Mouse (Mus musculus): Measurements from ENCODE around the gene Cblc. TPM values are rescaled to one million over a fixed set of nuclear protein-coding genes. Genes with fewer than 3 reads are reported as not detected.

Cblc gene
- total and polyA plus RNA-seq, 2 experiments from 2014 or later: 0.38 to 0.67 TPM

DNA sequence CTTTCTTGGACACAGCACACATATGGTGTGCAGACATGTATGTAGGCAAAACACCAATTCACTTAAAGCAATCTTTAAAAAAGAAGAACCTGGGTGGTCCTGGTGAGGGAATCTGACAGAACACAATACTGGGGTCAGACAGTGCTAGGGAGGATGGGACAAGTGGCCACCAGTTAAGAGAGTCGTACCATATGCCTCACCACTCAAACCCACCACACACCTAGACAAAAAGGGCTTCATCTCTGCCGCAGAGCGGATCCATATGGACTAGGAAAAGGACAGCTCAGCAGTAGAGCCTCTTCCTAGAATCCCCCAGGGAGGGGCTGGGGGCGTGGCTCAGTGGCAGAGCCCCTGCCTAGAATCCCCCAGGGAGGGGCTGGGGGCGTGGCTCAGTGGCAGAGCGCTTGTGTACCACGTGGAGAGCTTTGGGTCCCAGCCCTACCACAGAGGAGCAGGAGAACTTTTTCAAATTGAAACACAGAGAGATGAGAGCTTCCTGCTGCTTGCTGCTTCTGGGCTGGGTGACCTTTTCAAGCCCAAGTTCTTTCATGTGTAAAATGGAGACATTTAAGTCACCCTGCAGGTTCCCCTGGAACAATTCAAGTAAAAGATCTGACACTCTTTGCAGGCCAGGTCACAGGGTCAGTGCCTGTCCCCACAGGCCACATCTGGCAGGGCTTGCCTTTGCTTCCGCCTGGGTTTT, 55.1 kb downstream of the Cblc start:
- DNase-seq: no peak
- no peak for TF ChIP-seq CTCF (IDR thresholded peaks at IDR 0.05; ENCODE audit: low read depth)
- Histone ChIP-seq H3K36me3 (ENCODE audit: insufficient read depth) (peaks cover 30% of the 10 kb centered on the region), H3K4me1 (ENCODE audit: insufficient read depth) (no peaks in the 10 kb centered on the region), H3K9me3 (ENCODE audit: low read length) (no peaks in the 10 kb centered on the region), H3K9ac (no peak overlapping the region), H3K4me3 (ENCODE audit: low read depth, low read length) (no peak overlapping the region), H3K27ac (ENCODE audit: low read depth, low read length) (no peak overlapping the region), H3K27me3 (ENCODE audit: insufficient read depth, low read length) (no peaks in the 10 kb centered on the region), H3K4me2 (ENCODE audit: low read depth) (no peak overlapping the region)
- peak; percentile 49 for ATAC-seq
- WGBS: 23% methylated on average over 8 of the region's 8 CpGs

DNA sequence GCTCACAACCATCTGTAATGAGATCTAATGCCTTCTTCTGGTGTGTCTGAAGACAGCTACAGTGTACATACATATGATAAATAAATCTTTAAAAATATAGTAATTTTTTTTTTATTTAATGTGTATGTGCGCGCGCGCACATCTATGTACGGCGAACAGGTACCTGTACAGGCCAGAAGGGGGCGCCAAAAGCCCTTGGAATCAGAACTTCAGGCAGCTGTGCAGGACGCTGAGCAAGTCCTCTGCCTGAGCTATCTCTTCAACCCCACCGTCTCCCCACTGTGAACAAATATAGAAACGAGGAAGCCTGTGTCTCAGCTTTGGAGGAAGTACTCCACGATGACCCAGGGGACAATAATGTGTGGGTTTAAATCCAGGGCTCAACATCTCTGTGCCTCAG, 56.3 kb downstream of the Cblc start:
- Histone ChIP-seq H3K9ac (no peak overlapping the region), H3K4me1 (ENCODE audit: insufficient read depth) (no peaks in the 10 kb centered on the region), H3K4me2 (ENCODE audit: low read depth) (no peak overlapping the region), H3K27me3 (ENCODE audit: insufficient read depth, low read length) (no peaks in the 10 kb centered on the region), H3K4me3 (ENCODE audit: low read depth, low read length) (no peak overlapping the region), H3K27ac (ENCODE audit: low read depth, low read length) (no peak overlapping the region), H3K36me3 (ENCODE audit: insufficient read depth) (peaks cover 31% of the 10 kb centered on the region), H3K9me3 (ENCODE audit: low read length) (no peaks in the 10 kb centered on the region)
- no peak for DNase-seq
- 0 out of 2 replicates have a peak, but pooled peaks have one; percentile 6 for TF ChIP-seq CTCF (IDR thresholded peaks at IDR 0.05; ENCODE audit: low read depth)
- 93% methylated on average over 11 of the region's 11 CpGs for WGBS
- no peak for ATAC-seq

DNA sequence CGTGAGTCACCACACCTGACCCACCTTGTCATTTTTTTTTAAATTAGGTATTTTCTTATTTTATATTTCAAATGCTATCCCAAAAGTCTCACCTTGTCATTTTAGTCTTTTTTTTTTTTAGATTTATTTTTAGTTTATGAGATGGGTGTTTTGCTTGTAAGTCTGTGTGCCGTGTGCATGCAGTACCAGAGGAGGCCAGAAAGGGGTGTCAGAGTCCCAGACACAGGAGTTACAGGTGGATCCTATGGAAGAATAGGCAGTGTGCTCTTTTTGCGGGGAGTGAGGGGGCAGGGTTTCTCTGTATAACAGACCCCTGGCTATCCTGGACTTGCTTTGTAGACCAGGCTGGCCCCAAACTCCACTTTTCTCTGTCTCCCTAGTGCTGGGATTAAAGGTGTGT, 57.8 kb downstream of the Cblc start:
- Histone ChIP-seq H3K4me1 (ENCODE audit: insufficient read depth) (no peaks in the 10 kb centered on the region), H3K27me3 (ENCODE audit: insufficient read depth, low read length) (no peaks in the 10 kb centered on the region), H3K4me2 (ENCODE audit: low read depth) (no peak overlapping the region), H3K9me3 (ENCODE audit: low read length) (no peaks in the 10 kb centered on the region), H3K4me3 (ENCODE audit: low read depth, low read length) (no peak overlapping the region), H3K36me3 (ENCODE audit: insufficient read depth) (peaks cover 40% of the 10 kb centered on the region), H3K9ac (no peak overlapping the region), H3K27ac (ENCODE audit: low read depth, low read length) (no peak overlapping the region)
- DNase-seq: no peak
- no peak for ATAC-seq
- 87% methylated on average over 3 of the region's 3 CpGs for WGBS
- peak; percentile 44 for TF ChIP-seq CTCF (IDR thresholded peaks at IDR 0.05; ENCODE audit: low read depth)

DNA sequence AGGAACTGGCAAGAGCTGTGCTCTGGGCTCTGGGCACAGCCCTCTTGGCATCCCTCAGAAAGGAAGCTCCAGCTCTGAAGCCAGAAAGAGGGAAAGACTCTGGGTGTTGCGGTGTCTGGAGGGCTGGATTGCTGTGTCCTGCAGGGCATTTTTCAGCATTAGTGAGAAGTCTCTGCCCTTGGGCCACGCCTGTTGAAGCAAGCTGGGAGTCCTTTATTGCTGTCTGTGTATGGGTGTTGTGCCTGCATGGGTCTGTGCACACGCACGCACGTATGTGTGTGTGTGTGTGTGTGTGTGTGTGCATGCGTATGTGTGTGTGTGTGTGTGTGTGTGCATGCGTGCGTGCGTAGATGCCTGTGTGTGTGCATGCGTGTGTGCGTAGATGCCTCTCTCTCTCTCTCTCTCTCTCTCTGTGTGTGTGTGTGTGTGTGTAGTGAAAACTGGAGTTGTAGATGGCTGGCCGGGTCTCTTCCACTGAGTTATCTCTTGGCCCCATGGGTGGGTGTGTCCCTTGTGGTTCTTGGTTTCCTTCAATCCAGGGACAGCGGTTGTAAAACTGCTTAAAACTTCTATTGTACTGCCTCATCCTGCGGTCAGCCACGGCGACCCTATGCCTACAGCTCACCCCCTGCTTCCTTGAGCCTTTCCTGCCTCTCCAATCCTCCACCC, 60.1 kb downstream of the Cblc start:
- 92% methylated on average over 16 of the region's 16 CpGs for WGBS
- no peak for ATAC-seq
- Histone ChIP-seq H3K4me2 (ENCODE audit: low read depth) (no peak overlapping the region), H3K9ac (no peak overlapping the region), H3K27me3 (ENCODE audit: insufficient read depth, low read length) (no peaks in the 10 kb centered on the region), H3K4me3 (ENCODE audit: low read depth, low read length) (no peak overlapping the region), H3K9me3 (ENCODE audit: low read length) (no peaks in the 10 kb centered on the region), H3K36me3 (ENCODE audit: insufficient read depth) (peaks cover 48% of the 10 kb centered on the region), H3K4me1 (ENCODE audit: insufficient read depth) (no peaks in the 10 kb centered on the region), H3K27ac (ENCODE audit: low read depth, low read length) (no peak overlapping the region)
- DNase-seq: no peak
- TF ChIP-seq CTCF (IDR thresholded peaks at IDR 0.05; ENCODE audit: low read depth): no peak

DNA sequence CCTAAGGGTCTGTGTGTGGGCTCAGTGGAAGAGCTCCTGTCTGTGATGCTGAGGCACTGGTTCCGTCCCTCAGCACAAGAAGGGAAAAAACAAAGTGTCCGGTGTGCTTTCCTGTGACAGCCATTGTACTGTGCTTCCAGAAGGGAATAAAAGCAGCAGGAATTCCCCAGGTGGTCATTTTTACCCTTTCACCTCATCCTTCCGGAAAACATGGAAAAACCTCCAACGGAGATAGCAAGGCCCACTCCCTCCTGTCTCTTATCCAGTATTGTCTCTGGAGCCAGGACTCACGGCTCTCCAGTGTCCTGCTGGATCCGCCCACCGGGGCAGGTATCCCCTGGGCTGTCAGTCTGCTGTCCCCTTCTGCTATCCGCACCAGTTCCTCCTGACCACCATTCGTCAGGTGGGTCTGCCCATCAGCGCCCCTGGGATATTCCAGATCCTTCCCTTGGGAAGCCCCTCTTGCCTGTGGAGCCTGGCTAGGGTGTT, 62.4 kb downstream of the Cblc start:
- no peak for ATAC-seq
- WGBS: 87% methylated on average over 10 of the region's 10 CpGs

More for the DNA sequence above, 62.4 kb downstream of the Cblc start:
- Histone ChIP-seq H3K4me2 (ENCODE audit: low read depth) (no peak overlapping the region), H3K4me3 (ENCODE audit: low read depth, low read length) (no peak overlapping the region), H3K27me3 (ENCODE audit: insufficient read depth, low read length) (no peaks in the 10 kb centered on the region), H3K36me3 (ENCODE audit: insufficient read depth) (peaks cover 67% of the 10 kb centered on the region), H3K27ac (ENCODE audit: low read depth, low read length) (no peak overlapping the region), H3K9me3 (ENCODE audit: low read length) (no peaks in the 10 kb centered on the region), H3K9ac (no peak overlapping the region), H3K4me1 (ENCODE audit: insufficient read depth) (no peaks in the 10 kb centered on the region)
- no peak for DNase-seq
- no peak for TF ChIP-seq CTCF (IDR thresholded peaks at IDR 0.05; ENCODE audit: low read depth)

Other genes starting within 250 kb of the Cblc start
- 86.4 and 87.8 TPM in 2 replicates for gene Ppp1r37, start 233.7 kb downstream of the Cblc start, total RNA-seq (2014; rRNA removed)
- gene Ppp1r37, start 233.7 kb downstream of the Cblc start, polyA plus RNA-seq (2015; fragmentation: Nextera tagmentation; extraction: Ambion mirVana): 23.4 and 27.2 TPM in 2 replicates
- gene Zfp296, start 219.5 kb downstream of the Cblc start, total RNA-seq (2014; rRNA removed): 0.31 and 1.2 TPM in 2 replicates
- 0.09 and 0.16 TPM in 2 replicates for gene Zfp296, start 219.5 kb downstream of the Cblc start, polyA plus RNA-seq (2015; fragmentation: Nextera tagmentation; extraction: Ambion mirVana)
- gene Gemin7, start 219.2 kb downstream of the Cblc start, total RNA-seq (2014; rRNA removed): 38.2 and 56.4 TPM in 2 replicates
- 145 and 148 TPM in 2 replicates for gene Gemin7, start 219.2 kb downstream of the Cblc start, polyA plus RNA-seq (2015; fragmentation: Nextera tagmentation; extraction: Ambion mirVana)
- 56.0 and 89.0 TPM in 2 replicates for gene Clasrp, start 192.3 kb downstream of the Cblc start, total RNA-seq (2014; rRNA removed)
- gene Clasrp, start 192.3 kb downstream of the Cblc start, polyA plus RNA-seq (2015; fragmentation: Nextera tagmentation; extraction: Ambion mirVana): 50.1 and 56.8 TPM in 2 replicates
- gene Relb, start 167.4 kb downstream of the Cblc start, total RNA-seq (2014; rRNA removed): 6.5 and 6.9 TPM in 2 replicates
- 4.5 and 5.4 TPM in 2 replicates for gene Relb, start 167.4 kb downstream of the Cblc start, polyA plus RNA-seq (2015; fragmentation: Nextera tagmentation; extraction: Ambion mirVana)
- gene Clptm1, start 131.8 kb downstream of the Cblc start, total RNA-seq (2014; rRNA removed): 93.2 and 109 TPM in 2 replicates
- 111 and 136 TPM in 2 replicates for gene Clptm1, start 131.8 kb downstream of the Cblc start, polyA plus RNA-seq (2015; fragmentation: Nextera tagmentation; extraction: Ambion mirVana)
- 0.86 TPM in 1 of 2 replicates, not detected in the other for gene Apoc2, start 118.9 kb downstream of the Cblc start, total RNA-seq (2014; rRNA removed)
- 0.50 TPM in 1 of 2 replicates, not detected in the other for gene Apoc2, start 118.9 kb downstream of the Cblc start, polyA plus RNA-seq (2015; fragmentation: Nextera tagmentation; extraction: Ambion mirVana)
- gene Gm44805, start 115.4 kb downstream of the Cblc start, total RNA-seq (2014; rRNA removed): not detected in 2 replicates
- not detected in 2 replicates for gene Gm44805, start 115.4 kb downstream of the Cblc start, polyA plus RNA-seq (2015; fragmentation: Nextera tagmentation; extraction: Ambion mirVana)
- gene Apoc4, start 115.3 kb downstream of the Cblc start, total RNA-seq (2014; rRNA removed): not detected in 2 replicates
- not detected in 2 replicates for gene Apoc4, start 115.3 kb downstream of the Cblc start, polyA plus RNA-seq (2015; fragmentation: Nextera tagmentation; extraction: Ambion mirVana)
- gene Apoc1, start 104.1 kb downstream of the Cblc start, total RNA-seq (2014; rRNA removed): 2.1 and 5.3 TPM in 2 replicates
- 3.0 and 5.5 TPM in 2 replicates for gene Apoc1, start 104.1 kb downstream of the Cblc start, polyA plus RNA-seq (2015; fragmentation: Nextera tagmentation; extraction: Ambion mirVana)
- 1,116 and 1,436 TPM in 2 replicates for gene Apoe, start 97.6 kb downstream of the Cblc start, total RNA-seq (2014; rRNA removed)
- 1,283 and 1,495 TPM in 2 replicates for gene Apoe, start 97.6 kb downstream of the Cblc start, polyA plus RNA-seq (2015; fragmentation: Nextera tagmentation; extraction: Ambion mirVana)
- gene Tomm40, start 81.4 kb downstream of the Cblc start, total RNA-seq (2014; rRNA removed): 98.9 and 113 TPM in 2 replicates
- 146 and 147 TPM in 2 replicates for gene Tomm40, start 81.4 kb downstream of the Cblc start, polyA plus RNA-seq (2015; fragmentation: Nextera tagmentation; extraction: Ambion mirVana)
- 44.2 and 44.7 TPM in 2 replicates for gene Nectin2, start 46.3 kb downstream of the Cblc start, total RNA-seq (2014; rRNA removed)
- gene Nectin2, start 46.3 kb downstream of the Cblc start, polyA plus RNA-seq (2015; fragmentation: Nextera tagmentation; extraction: Ambion mirVana): 47.2 and 48.7 TPM in 2 replicates
- 12.2 and 19.5 TPM in 2 replicates for gene Bcam, start 25.8 kb downstream of the Cblc start, total RNA-seq (2014; rRNA removed)
- 10.9 and 12.7 TPM in 2 replicates for gene Bcam, start 25.8 kb downstream of the Cblc start, polyA plus RNA-seq (2015; fragmentation: Nextera tagmentation; extraction: Ambion mirVana)
- gene Bcl3, start 26.0 kb upstream of the Cblc start, total RNA-seq (2014; rRNA removed): 0.43 and 0.77 TPM in 2 replicates
- gene Bcl3, start 26.0 kb upstream of the Cblc start, polyA plus RNA-seq (2015; fragmentation: Nextera tagmentation; extraction: Ambion mirVana): 0.28 and 0.86 TPM in 2 replicates
- 32.4 and 33.3 TPM in 2 replicates for gene Gm19345, start 55.2 kb upstream of the Cblc start, total RNA-seq (2014; rRNA removed)
- gene Gm19345, start 55.2 kb upstream of the Cblc start, polyA plus RNA-seq (2015; fragmentation: Nextera tagmentation; extraction: Ambion mirVana): 14.6 and 16.4 TPM in 2 replicates
- not detected in 2 replicates for gene Ceacam16, start 64.5 kb upstream of the Cblc start, total RNA-seq (2014; rRNA removed)
- gene Ceacam16, start 64.5 kb upstream of the Cblc start, polyA plus RNA-seq (2015; fragmentation: Nextera tagmentation; extraction: Ambion mirVana): 0.53 and 0.84 TPM in 2 replicates
- not detected in 2 replicates for gene Ceacam19, start 91.2 kb upstream of the Cblc start, total RNA-seq (2014; rRNA removed)
- gene Ceacam19, start 91.2 kb upstream of the Cblc start, polyA plus RNA-seq (2015; fragmentation: Nextera tagmentation; extraction: Ambion mirVana): not detected in 2 replicates
- 12.0 and 12.8 TPM in 2 replicates for gene Pvr, start 124.4 kb upstream of the Cblc start, total RNA-seq (2014; rRNA removed)
- 4.2 and 6.1 TPM in 2 replicates for gene Pvr, start 124.4 kb upstream of the Cblc start, polyA plus RNA-seq (2015; fragmentation: Nextera tagmentation; extraction: Ambion mirVana)
- gene Igsf23, start 153.9 kb upstream of the Cblc start, total RNA-seq (2014; rRNA removed): not detected in 2 replicates
- not detected in 2 replicates for gene Igsf23, start 153.9 kb upstream of the Cblc start, polyA plus RNA-seq (2015; fragmentation: Nextera tagmentation; extraction: Ambion mirVana)
- gene Ceacam20, start 168.6 kb upstream of the Cblc start, total RNA-seq (2014; rRNA removed): not detected in 2 replicates
- not detected in 2 replicates for gene Ceacam20, start 168.6 kb upstream of the Cblc start, polyA plus RNA-seq (2015; fragmentation: Nextera tagmentation; extraction: Ambion mirVana)
- not detected in 2 replicates for gene Nlrp9b, start 194.7 kb upstream of the Cblc start, total RNA-seq (2014; rRNA removed)
- gene Nlrp9b, start 194.7 kb upstream of the Cblc start, polyA plus RNA-seq (2015; fragmentation: Nextera tagmentation; extraction: Ambion mirVana): not detected in 2 replicates